Mouse (Mus musculus) left cerebral cortex, adult 9 months (tissue): ENCODE data around the gene Map9.
"Not testable (repeated sequence)": the region's sequence is repeated elsewhere in the genome, so short reads cannot be mapped to it uniquely, and the experiment has no call there.

ENCODE experiments used
- DNase-seq, 2 experiments: peaks; one replicate each; pipeline ENCODE4 v3.0.0; 2022; ENCODE audit warnings: low spot score in 2 of 2

Gene Map9

DNA sequence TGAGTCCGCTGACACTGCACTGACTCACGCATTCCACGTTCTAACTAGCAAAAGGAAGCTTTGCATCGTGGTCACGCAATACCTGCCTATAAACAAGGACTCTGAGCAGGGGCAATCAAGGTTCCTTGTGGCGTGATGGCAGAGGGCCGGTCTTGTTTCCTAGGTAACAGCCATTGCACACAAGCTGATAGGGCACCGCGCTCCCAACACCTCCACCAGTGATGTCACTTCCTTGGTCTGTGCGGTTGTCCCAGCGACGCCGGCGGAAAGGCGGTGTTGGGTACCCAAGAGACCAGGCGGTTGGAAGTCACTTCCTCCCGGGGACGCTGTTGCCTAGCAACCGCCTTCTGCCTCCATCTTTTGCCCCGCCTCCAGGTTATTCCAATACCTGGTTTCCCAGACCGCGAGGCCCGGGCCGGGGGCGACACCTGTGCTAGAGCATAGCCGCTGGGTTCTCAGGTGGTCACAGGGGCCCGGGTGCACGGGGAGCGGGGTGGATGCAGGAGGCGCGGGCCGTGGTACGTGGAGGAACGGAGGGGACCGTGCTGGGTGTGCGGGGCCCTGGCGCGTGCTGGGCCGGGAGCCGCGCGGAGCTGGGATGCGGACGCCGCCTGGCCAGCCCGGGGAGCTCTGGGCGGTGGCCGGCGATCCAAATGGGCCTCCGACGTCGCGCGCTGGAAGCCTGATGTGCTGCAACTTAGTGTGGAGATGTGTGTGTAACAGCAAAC, at the start of gene Map9:
TSS of gene Map9 (plus strand) at position 248 of the 728 bp plus-strand sequence.
- DNase-seq, result peak; percentile 99

DNA sequence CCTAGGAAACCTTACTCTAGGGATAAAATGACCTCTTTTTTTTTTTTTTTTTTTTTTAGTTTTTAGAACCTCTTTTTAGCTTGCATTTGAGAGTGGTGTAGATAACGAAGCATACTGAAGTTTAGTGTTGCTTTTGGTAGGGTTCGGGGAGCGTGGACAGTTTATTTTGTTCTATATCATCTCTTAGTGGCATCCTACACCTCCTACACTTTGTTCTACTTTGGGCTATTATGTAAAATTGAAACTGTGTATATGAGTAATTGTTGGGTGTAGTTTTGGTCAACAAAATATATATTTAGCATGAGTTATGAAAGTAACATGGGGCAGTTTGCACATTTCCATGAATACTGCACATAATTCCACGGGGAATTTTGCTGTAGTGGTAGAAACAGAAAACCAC, 42.1 kb upstream of the Map9 start:
- DNase-seq, result peak in 1 of 2 experiments; percentile 37

- DNase-seq, result not testable (repeated sequence)
Observed at GRCm38 (mm10) chr3:82326736-82327135, 31.1 kb upstream of the Map9 start.

DNA sequence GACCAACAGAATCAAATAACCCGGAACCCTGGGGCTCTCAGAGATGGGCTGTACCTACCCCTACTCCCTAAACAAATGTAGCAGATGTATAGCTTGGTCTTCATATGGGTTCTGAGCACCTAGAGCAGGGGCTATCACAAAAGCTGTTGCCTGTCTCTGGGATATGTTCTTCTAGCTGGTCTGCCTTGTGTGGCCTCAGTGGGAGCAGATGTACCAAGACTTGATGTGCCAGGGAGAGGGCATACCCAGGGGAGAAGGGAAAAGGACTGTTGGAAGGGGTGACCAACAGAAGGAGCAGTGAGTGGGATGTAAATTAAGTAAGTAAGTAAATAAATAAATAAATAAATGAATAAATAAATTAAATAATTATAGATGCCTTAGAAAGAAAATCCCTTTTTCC, 25.8 kb upstream of the Map9 start:
- no peak for DNase-seq

DNA sequence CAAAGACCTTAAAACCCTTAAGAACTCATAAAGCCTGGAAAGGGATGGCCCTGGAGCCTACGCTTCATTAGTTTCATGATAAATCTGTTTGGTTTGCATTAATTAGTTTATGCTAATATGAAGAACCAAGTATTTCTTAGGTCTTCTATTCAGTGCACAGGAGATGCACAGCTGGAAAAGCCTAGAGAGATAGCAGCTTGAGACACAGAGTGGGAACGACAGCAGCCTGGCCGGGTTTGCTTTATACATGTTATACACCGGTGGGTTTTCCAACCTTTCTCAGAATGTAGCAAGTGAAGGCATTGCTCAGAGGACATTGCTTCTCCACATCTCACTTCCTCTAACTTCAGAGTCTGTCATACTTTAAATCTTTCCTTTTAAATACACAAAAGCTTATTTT, 25.3 kb upstream of the Map9 start:
- no peak for DNase-seq

DNA sequence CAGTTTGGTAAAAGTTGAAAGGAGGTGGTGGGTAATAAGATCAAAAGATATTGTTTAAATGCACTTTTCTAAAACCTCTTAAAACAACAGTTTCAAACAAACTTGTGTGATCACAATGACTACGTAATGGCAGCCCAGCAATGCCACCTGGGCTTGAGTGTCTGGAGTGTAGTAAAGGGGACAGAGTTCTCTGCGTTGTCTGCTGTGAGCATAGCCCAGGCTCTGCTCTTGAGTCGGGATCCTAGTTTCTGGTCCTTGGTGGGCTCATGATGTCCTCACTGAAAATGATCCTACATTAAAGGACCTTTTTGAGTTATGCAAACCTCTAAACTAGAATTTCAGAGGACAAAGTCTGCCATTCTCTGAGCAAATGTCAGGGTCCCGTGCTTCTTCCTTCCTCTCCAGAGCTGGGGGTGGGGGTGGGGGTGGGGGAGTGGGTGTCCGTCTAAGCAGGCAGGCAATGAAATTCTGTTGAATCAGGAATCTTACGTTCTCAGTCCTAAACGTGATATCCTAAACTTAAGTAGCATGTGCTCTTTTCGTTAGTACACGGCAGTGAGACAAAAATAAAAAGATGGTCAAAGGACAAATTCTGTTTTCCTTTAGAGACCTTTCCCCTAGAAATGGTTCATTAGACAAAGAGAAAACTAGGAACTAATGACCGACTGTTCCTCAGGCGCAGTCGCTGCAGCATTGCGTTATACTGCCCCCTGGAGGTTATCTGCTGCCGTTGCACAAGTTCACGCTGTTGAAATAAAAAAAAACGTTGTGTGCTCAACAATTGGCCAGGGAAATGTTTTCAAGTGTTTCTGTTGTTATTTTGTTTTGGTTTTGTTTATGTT, 24.5 kb upstream of the Map9 start:
- peak in 1 of 2 experiments; percentile 56 for DNase-seq

GRCm38 (mm10) chr3:82340111-82340510, 17.7 kb upstream of the Map9 start:
- no peak for DNase-seq

DNA sequence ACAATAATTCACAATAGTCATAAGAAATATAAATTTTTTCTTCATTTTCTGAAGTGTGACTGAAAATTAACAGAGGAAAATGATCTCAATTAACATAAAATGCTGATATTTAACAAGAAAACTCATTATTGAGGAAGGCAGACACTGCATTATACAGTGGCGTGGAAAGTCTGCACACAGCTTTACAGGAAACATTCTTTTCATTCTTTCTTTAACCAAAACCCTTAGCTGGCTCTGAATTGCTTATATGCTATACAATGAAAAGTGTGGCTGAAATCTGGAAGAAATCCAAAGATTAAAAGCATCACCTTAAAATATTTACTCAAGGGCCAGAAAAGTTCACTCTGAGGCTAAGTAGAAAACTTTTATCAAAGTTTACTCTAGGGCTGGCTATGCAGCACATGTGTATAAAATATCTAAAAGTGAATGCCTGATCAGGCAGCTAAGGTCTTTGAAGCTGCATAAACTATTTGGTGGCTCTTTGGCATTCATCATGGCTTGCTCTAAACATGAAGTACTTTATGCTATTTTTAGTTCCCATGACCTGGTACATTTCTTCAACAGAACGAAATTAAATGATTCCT, 9.5 kb upstream of the Map9 start:
- no peak for DNase-seq

GRCm38 (mm10) chr3:82350321-82350720, 7.5 kb upstream of the Map9 start:
- no peak for DNase-seq

GRCm38 (mm10) chr3:82357340-82357739, 504 bp upstream of the Map9 start:
- no peak for DNase-seq

GRCm38 (mm10) chr3:82359036-82359435, 1.2 kb downstream of the Map9 start:
- no peak for DNase-seq

GRCm38 (mm10) chr3:82362452-82362851, 4.6 kb downstream of the Map9 start:
- no peak for DNase-seq

DNA sequence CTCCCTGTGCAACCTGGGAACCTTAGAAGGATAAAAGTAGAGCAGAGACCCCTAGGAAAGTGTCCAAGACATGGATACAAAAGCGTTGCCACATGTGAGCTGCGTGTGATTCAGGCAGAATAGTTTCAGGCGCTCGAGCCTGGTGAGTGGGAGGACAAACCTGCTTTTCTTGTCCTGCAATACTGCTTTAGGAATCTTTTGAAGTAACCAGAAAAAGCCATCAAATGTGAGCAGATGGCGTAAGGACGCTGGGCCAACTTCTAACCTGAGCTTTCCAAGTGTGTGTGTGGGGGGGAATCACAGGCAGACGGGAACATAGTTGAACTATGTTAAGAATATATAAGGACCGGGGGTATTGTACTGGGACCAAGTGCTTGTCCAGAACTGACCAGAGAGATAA, 6.7 kb downstream of the Map9 start:
- peak in 1 of 2 experiments; percentile 79 for DNase-seq

DNA sequence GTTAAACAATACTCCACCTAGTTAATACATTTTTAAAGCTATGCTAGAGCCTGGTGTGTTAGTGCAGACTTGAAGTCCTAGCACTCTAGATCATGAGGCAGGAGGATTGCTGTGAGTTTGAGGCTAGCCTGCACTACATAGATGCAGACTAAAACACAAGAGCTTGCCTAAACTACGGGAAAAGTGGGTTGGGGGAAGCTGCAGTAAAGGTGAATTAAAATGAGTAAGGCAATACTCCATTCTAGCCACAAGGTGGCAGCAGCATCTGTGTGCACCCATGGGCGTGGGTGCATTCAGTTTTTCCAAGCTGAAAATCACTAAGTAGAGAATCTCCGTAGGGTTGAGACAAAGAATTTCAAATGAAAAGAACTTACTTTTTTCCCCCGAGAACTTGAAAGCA, 7.1 kb downstream of the Map9 start:
- no peak for DNase-seq

DNA sequence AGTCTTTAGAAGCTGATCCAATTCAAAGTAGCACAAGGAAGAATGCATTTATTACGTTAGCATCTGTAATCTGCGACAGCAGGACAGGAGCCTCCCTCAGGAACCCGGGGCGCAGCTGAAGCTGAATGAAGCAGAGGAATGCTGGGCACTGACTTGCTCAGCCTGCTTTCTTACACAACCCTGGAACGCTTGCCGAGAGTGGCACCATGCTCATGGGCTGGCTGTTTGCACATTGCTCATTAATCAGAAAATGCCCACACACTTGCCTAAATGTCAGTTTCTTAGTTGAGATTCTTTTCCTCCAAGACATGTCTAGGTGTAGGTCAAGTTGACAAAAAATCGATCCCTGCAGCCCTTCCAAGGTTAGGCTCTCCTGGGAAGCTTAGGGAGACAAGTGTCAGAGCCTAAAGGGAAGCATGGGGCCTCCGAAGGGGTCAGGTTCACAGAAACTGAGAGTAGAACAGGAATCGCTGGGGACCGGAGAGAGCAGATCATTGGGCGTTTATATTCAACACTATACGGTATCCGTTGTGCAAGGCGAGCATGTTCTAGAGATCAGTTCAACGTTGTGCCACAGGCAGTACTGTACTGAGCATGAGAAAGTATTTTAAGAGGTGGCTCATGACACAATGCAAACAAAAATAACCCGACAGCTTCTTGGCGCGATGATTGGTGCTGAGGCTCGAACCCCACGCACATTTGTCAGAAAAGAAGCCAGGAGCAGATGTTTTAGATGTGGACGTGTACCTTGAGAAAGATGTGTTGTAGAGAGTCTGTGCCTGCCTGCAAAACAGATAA, 11.4 kb downstream of the Map9 start:
- peak; percentile 65 to 66 for DNase-seq

GRCm38 (mm10) chr3:82370439-82371011, 12.7 kb downstream of the Map9 start:
- DNase-seq, result no peak

DNA sequence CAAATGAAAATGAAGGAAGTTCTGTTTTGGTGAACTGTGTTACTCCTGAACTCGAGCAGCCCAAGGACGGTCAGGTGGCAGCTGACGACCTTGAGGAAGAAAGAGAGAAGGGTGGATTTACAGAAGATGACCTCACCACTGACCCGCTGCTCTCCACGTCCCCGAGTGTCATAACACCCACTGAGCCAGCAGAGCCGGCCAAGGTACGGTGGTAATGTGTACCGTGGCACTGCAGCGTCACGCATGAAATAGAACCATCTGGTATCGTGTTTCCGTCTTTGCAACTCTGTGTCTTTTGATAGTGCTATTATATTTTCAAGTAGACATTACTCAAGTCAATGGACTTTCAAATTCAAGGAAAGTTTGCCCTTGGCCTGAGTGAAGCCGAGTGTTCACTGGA, 19.1 kb downstream of the Map9 start:
- no peak for DNase-seq

GRCm38 (mm10) chr3:82382325-82382724, 24.5 kb downstream of the Map9 start:
- no peak for DNase-seq

GRCm38 (mm10) chr3:82385091-82385490, 27.2 kb downstream of the Map9 start:
- no peak for DNase-seq

DNA sequence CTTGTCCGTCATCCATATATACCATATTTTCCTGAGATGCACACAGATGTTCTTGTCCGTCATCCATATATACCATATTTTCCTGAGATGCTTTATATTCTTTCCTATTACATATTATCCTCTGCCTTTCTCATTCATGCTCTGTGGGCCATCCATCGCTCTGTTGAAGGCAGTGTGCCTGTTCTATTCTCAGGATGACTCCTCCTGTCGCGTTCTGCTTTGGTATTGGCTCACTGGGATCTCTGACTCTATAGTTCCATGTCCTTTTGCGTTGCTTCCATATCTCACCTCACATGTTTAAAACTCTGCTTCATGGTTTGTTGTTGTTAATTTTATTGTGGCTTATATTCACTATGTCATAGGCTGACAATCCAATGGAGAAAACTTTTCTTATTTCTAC, 48.0 kb downstream of the Map9 start:
- DNase-seq, result no peak

DNA sequence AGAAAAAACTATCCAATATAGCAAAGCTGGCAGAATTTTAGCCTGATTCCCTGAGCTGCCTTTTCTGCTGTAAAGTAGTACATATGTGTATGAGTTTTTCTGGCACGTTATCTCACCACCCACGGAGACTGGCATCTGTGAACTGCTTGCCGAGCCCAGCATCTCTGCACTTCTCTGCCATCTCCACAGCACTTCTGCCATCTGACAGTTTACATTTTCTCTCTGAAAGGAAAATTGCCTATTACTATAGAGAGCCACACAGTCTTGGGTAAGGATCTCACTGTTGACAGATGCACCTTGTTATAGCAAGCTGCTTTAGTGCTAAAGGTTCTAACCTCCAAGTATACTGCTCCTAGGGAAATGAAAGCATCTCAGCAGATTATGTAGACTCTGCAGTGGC, 48.5 kb downstream of the Map9 start:
- peak; percentile 52 to 83 for DNase-seq

- no peak for DNase-seq
Observed at GRCm38 (mm10) chr3:82407432-82407831, 49.6 kb downstream of the Map9 start.
